Mouse (Mus musculus) stomach, embryonic 16.5 days (tissue): Measurements from ENCODE around the gene Zfp831. TPM values are rescaled to one million over a fixed set of nuclear protein-coding genes. Genes with fewer than 3 reads are reported as not detected.

Experiments
- ATAC-seq: fragments of 200-750 bp; cut with Nextera tagmentation; 2 replicates; pipeline ENCODE4 v1.8.0; 2017; ENCODE audit warnings: moderate number of reproducible peaks, moderate TSS enrichment; ENCODE audit not compliant: insufficient read depth, low FRiP score
- H3K27ac ChIP-seq: fragments of 300-500 bp; sonication (generic); 2 replicates; pipeline ENCODE4 v1.5.1; 2014; ENCODE audit warnings: low read length
- H3K27me3 ChIP-seq: fragments of 300-500 bp; sonication (generic); 2 replicates; pipeline ENCODE4 v1.6.1; 2014; ENCODE audit warnings: low read length, control low read depth, mixed read lengths; ENCODE audit not compliant: control insufficient read depth, insufficient read depth
- H3K36me3 ChIP-seq: fragments of 300-500 bp; sonication (generic); 2 replicates; pipeline ENCODE4 v1.6.1; 2014; ENCODE audit warnings: low read length; ENCODE audit not compliant: control insufficient read depth, insufficient read depth
- H3K4me1 ChIP-seq: fragments of 300-500 bp; sonication (generic); 2 replicates; pipeline ENCODE4 v1.6.1; 2014; ENCODE audit warnings: low read length, control low read depth, mixed read lengths; ENCODE audit not compliant: control insufficient read depth, insufficient read depth
- H3K4me2 ChIP-seq: fragments of 300-500 bp; sonication (generic); 2 replicates; pipeline ENCODE4 v1.6.1; 2014; ENCODE audit warnings: low read depth, low read length, mixed read lengths
- H3K4me3 ChIP-seq: fragments of 300-500 bp; sonication (generic); replicated peaks from 2 replicates; pipeline ENCODE4 v1.5.1; 2014; ENCODE audit warnings: mild to moderate bottlenecking, low read length
- H3K9ac ChIP-seq: fragments of 300-500 bp; sonication (generic); 2 replicates; pipeline ENCODE4 v1.6.1; 2014; ENCODE audit warnings: low read length
- H3K9me3 ChIP-seq: fragments of 300-500 bp; sonication (generic); replicated peaks from 2 replicates; pipeline ENCODE4 v1.6.1; 2016; ENCODE audit warnings: low read length, control low read depth; ENCODE audit not compliant: control insufficient read depth
- WGBS: fragments of 180-500 bp; shearing (Covaris S2); extraction: QIAGEN DNeasy Blood & Tissue Kit; methylation state at CpG from one replicate; pipeline ENCODE4 v1.1.7; 2014; 5-methylcytosine and 5-hydroxymethylcytosine counted together
- polyA plus RNA-seq: library from polyadenylated mRNA; unstranded; fragments of >200 nt; fragmentation: Nextera tagmentation; extraction: Ambion mirVana; gene quantifications from 2 replicates; pipeline ENCODE4 v1.2.1, GENCODE M21; 2015

The Zfp831 gene
- polyA plus RNA-seq, 1 experiment from 2014 or later: 0.06 TPM

DNA sequence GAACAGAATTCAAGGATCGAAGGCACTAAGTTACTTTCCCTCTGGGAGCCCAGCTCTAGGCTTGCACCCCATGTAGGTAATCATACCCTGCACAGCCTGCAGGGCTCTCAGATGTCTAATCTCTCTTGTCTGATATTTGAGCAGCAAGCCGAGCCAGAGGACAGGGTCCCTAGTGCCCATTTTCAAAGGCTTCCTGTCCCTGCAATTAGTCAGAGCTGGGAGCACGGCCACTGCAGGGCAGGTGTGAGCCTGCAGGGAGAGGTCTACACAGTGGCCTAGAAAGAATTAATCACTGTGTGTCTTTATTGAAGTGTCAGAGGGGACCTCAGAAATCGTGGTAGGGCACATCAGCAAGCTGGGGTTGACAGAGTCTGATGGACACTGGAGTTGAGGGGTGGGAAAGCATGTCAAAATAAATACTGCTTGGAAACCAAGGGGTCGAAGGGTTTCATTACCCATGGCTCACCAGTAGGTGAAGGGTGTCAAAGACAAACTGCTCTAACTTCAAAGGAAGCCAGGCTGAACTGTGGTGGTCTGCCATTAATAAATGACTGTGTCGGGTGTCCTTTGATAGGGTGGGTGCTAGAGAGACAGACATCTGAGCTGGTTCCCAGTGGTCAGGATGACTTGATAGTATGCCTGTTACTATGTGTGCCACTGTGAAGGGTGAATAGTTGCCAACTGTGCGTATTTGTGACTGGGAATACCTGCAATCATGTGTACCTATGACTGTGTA is 18.3 kb downstream of the Zfp831 start:
- no peak for ATAC-seq
- H3K4me1 ChIP-seq: 0 out of 2 replicates have a peak, but pooled peaks cover 3% of the 10 kb centered on the region
- 32% methylated on average over 7 of the region's 7 CpGs for WGBS

DNA sequence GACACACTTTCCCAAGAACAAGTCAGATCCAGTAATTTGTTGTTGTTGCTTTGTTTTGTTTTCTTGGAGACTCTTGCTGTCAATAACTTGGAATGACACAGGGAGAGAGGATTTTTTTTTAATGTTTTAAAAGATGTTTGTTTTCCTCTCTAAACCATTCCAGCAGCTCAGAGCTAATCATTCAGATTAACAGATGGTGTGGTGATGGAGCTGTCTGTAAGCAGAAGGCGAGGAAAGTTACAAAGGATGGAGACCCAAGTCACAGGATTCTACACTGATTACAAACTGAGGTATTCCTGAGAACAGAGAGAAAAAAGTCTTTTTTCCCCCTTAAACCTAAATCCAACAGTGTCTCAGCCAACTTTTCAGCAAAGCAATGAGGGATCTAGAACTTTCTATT is 19.3 kb downstream of the Zfp831 start:
- no peaks in the 10 kb centered on the region for H3K9me3 ChIP-seq
- H3K4me2 ChIP-seq: no peak overlapping the region
- 0 out of 2 replicates have a peak, but pooled peaks cover 3% of the 10 kb centered on the region for H3K4me1 ChIP-seq
- H3K4me3 ChIP-seq: no peak overlapping the region
- no peaks in the 10 kb centered on the region for H3K36me3 ChIP-seq
- 83% methylated on average over 1 of the region's 1 CpGs for WGBS
- ATAC-seq: no peak
- H3K27me3 ChIP-seq: no peaks in the 10 kb centered on the region
- H3K9ac ChIP-seq: no peak overlapping the region
- H3K27ac ChIP-seq: no peak overlapping the region

More for the DNA sequence above, 18.3 kb downstream of the Zfp831 start:
- Histone ChIP-seq H3K27me3 (no peaks in the 10 kb centered on the region), H3K27ac (no peak overlapping the region), H3K9me3 (no peaks in the 10 kb centered on the region), H3K36me3 (no peaks in the 10 kb centered on the region), H3K9ac (no peak overlapping the region), H3K4me3 (no peak overlapping the region), H3K4me2 (no peak overlapping the region)

DNA sequence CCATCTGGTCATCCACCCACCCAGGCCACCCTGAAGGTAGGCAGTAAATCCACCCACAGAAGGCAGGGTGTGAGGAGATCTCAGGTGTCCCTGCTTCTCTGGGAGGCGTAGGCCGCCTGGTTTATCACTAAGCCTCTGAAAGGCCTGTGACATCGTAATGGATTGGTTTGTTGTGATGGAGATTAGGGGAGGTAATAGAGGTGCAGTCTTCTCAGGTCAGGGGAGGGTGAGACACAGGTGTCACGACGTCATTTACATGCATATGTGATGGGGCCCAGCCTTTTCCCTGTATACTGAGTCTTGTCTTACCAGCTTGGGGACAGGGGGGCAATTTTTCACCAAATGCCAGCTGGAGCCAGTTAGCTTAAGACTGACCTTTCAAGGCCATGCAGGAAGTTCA is 22.1 kb downstream of the Zfp831 start:
- H3K9ac ChIP-seq: no peak overlapping the region
- no peak overlapping the region for H3K4me2 ChIP-seq
- H3K27me3 ChIP-seq: no peaks in the 10 kb centered on the region
- 0 out of 2 replicates have a peak, but pooled peaks cover 3% of the 10 kb centered on the region for H3K4me1 ChIP-seq
- H3K36me3 ChIP-seq: no peaks in the 10 kb centered on the region
- no peaks in the 10 kb centered on the region for H3K9me3 ChIP-seq
- ATAC-seq: no peak
- H3K27ac ChIP-seq: no peak overlapping the region
- no peak overlapping the region for H3K4me3 ChIP-seq
- WGBS: 30% methylated on average over 5 of the region's 5 CpGs

GRCm38 (mm10) chr2:174668806-174669205 is 25.5 kb downstream of the Zfp831 start:
- Histone ChIP-seq H3K9ac (no peak overlapping the region), H3K9me3 (no peaks in the 10 kb centered on the region), H3K27me3 (no peaks in the 10 kb centered on the region), H3K4me2 (no peak overlapping the region), H3K36me3 (no peaks in the 10 kb centered on the region), H3K27ac (no peak overlapping the region), H3K4me3 (no peak overlapping the region), H3K4me1 (no peaks in the 10 kb centered on the region)
- no peak for ATAC-seq
- WGBS: 50% methylated on average over 3 of the region's 3 CpGs

- Histone ChIP-seq H3K27ac (no peak overlapping the region), H3K9me3 (no peaks in the 10 kb centered on the region), H3K4me2 (peak overlapping the region; percentile 96), H3K36me3 (no peaks in the 10 kb centered on the region), H3K4me1 (peaks cover 4% of the 10 kb centered on the region; the same call in 1 of the 2 replicates), H3K27me3 (no peaks in the 10 kb centered on the region), H3K4me3 (peak overlapping the region; percentile 56), H3K9ac (no peak overlapping the region)
- WGBS: 29% methylated on average over 11 of the region's 11 CpGs
- ATAC-seq: no peak
Observed at GRCm38 (mm10) chr2:174672506-174673190, 29.3 kb downstream of the Zfp831 start.

DNA sequence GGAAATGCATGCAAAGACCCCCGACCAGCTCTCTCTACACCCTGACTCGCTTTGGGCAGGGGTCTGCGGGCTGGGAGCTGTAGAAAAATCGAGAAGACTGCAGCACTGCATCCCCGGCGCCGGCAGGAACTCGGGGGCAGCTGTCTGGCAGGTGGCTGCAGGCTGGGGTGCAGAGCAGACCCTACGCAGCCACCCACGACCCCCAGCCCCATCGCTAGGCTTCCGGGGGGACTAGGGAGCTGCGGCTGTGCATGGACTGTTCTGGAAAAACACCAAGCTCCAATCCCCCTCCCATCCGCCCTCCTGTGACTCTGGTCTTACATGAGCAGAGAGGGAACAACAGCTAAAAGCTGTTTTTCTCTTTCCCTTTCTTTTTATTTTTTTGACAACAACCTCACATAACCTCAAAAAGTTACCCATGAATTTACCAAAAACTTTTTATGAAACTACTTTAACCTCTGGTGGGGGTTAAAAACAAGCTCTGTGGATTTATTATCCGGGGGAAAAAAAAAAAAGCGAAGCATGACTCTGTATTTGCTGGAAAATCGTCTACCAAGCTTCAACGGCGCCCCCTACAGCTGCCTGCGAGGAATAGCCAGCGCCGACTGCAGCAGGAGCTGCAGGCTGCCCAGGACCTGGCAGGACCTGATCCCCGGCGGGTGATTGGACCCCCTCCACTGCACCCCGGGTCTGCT is 30.4 kb downstream of the Zfp831 start:
- H3K27me3 ChIP-seq: no peaks in the 10 kb centered on the region
- H3K27ac ChIP-seq: peak overlapping the region; percentile 58
- peak overlapping the region; percentile 56 for H3K4me3 ChIP-seq
- no peaks in the 10 kb centered on the region for H3K9me3 ChIP-seq
- 1% methylated on average over 25 of the region's 25 CpGs for WGBS
- H3K36me3 ChIP-seq: no peaks in the 10 kb centered on the region
- H3K9ac ChIP-seq: peak overlapping the region; percentile 75
- peaks cover 4% of the 10 kb centered on the region; the same call in 1 of the 2 replicates for H3K4me1 ChIP-seq
- ATAC-seq: peak; percentile 77
- H3K4me2 ChIP-seq: peak overlapping the region; percentile 96

GRCm38 (mm10) chr2:174674287-174675045 is 31.1 kb downstream of the Zfp831 start:
- Histone ChIP-seq H3K27me3 (no peaks in the 10 kb centered on the region), H3K27ac (no peak overlapping the region), H3K36me3 (no peaks in the 10 kb centered on the region), H3K4me2 (peak overlapping the region; percentile 96), H3K9me3 (no peaks in the 10 kb centered on the region), H3K4me3 (peak overlapping the region; percentile 56), H3K4me1 (peaks cover 4% of the 10 kb centered on the region; the same call in 1 of the 2 replicates), H3K9ac (peak overlapping the region; percentile 69)
- ATAC-seq: peak; percentile 20; the same call in 1 of the 2 replicates
- WGBS: 5% methylated on average over 16 of the region's 16 CpGs

DNA sequence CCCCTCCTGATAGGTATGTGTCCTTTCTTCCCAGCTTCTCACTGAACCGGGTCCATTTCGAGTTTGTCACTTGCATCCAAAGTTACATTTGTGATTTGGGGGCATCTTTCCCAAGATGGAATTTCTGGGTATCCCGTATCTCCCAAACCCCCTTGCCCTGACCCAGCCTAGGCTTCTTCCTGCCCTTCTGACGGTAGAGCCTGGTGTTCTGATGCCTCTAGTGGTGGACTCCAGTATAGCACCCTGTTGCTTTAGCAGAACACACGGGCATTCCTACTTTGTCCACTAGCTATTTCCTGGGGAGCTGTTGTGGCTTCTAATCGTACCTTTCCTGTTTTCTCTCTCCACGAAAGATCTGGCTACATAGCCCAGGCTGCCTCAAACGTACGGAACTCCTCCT is 32.3 kb downstream of the Zfp831 start:
- no peak overlapping the region for H3K9ac ChIP-seq
- H3K4me3 ChIP-seq: no peak overlapping the region
- no peaks in the 10 kb centered on the region for H3K27me3 ChIP-seq
- ATAC-seq: no peak
- no peaks in the 10 kb centered on the region for H3K36me3 ChIP-seq
- H3K4me1 ChIP-seq: peaks cover 4% of the 10 kb centered on the region; the same call in 1 of the 2 replicates
- no peak overlapping the region for H3K4me2 ChIP-seq
- no peak overlapping the region for H3K27ac ChIP-seq
- WGBS: 20% methylated on average over 9 of the region's 9 CpGs
- H3K9me3 ChIP-seq: no peaks in the 10 kb centered on the region
